Mouse (Mus musculus) kidney, postnatal 0 days (tissue): ENCODE results near the gene Olfr1436. TPM values are rescaled to one million over a fixed set of nuclear protein-coding genes. Genes with fewer than 3 reads are reported as not detected.
"Not testable (repeated sequence)": the region's sequence is repeated elsewhere in the genome, so short reads cannot be mapped to it uniquely, and the experiment has no call there.

ENCODE experiments used
- ATAC-seq: fragments of 200-750 bp; cut with Nextera tagmentation; replicated peaks from 2 replicates; pipeline ENCODE4 v1.8.0; 2017; ENCODE audit warnings: low read depth, moderate number of reproducible peaks, moderate TSS enrichment, moderate library complexity; ENCODE audit not compliant: low FRiP score
- DNase-seq: peaks from one replicate; pipeline ENCODE4 v3.0.0-alpha.2; 2016; ENCODE audit warnings: low spot score
- H3K27ac ChIP-seq: fragments of 300-500 bp; sonication (generic); 2 replicates; pipeline ENCODE4 v1.5.1; 2014; ENCODE audit warnings: mild to moderate bottlenecking
- H3K27me3 ChIP-seq: fragments of 300-500 bp; sonication (generic); 2 replicates; pipeline ENCODE4 v1.6.1; 2014; ENCODE audit warnings: low read length, mixed read lengths; ENCODE audit not compliant: insufficient read depth
- H3K36me3 ChIP-seq: fragments of 300-500 bp; sonication (generic); 2 replicates; pipeline ENCODE4 v1.6.1; 2014; ENCODE audit warnings: low read length, mixed read lengths; ENCODE audit not compliant: insufficient read depth
- H3K4me1 ChIP-seq: fragments of 300-500 bp; sonication (generic); replicated peaks from 2 replicates; pipeline ENCODE4 v1.6.1; 2014; ENCODE audit warnings: antibody characterized with exemption, low read length, mixed read lengths; ENCODE audit not compliant: insufficient read depth
- H3K4me2 ChIP-seq: fragments of 300-500 bp; sonication (generic); 2 replicates; pipeline ENCODE4 v1.6.1; 2014; ENCODE audit warnings: mild to moderate bottlenecking, low read length, moderate library complexity, mixed read lengths
- H3K4me3 ChIP-seq: fragments of 300-500 bp; sonication (generic); replicated peaks from 2 replicates; pipeline ENCODE4 v1.5.1; 2014; ENCODE audit warnings: low read depth, low read length
- H3K9ac ChIP-seq: fragments of 300-500 bp; sonication (generic); 2 replicates; pipeline ENCODE4 v1.6.1; 2014; ENCODE audit warnings: low read depth, low read length
- H3K9me3 ChIP-seq: fragments of 300-500 bp; sonication (generic); replicated peaks from 2 replicates; pipeline ENCODE4 v1.6.1; 2016; ENCODE audit warnings: low read length, inconsistent platforms, mixed read lengths
- CTCF ChIP-seq: IDR thresholded peaks from 2 replicates; pipeline ENCODE4 v1.5.1; 2016; ENCODE audit warnings: antibody characterized with exemption, low read depth, mild to moderate bottlenecking, moderate library complexity
- WGBS: fragments of 180-500 bp; shearing (Covaris S2); extraction: QIAGEN DNeasy Blood & Tissue Kit; methylation state at CpG from one replicate; pipeline ENCODE4 v1.1.7; 2014; 5-methylcytosine and 5-hydroxymethylcytosine counted together
- polyA plus RNA-seq: library from polyadenylated mRNA; unstranded; fragments of >200 nt; fragmentation: Nextera tagmentation; extraction: Ambion mirVana; gene quantifications from 2 replicates; pipeline ENCODE4 v1.2.1, GENCODE M21; 2015

The Olfr1436 gene
- not detected in 2 replicates for polyA plus RNA-seq

- not testable (repeated sequence) for H3K36me3 ChIP-seq, H3K27me3 ChIP-seq, H3K27ac ChIP-seq, ATAC-seq, H3K4me2 ChIP-seq, H3K9me3 ChIP-seq, H3K9ac ChIP-seq, H3K4me3 ChIP-seq, H3K4me1 ChIP-seq, DNase-seq
- 75% methylated on average over 1 of the region's 1 CpGs for WGBS
Measured at GRCm38 (mm10) chr19:12299030-12299429, at the start of gene Olfr1436. Olfr1436 (minus strand) TSS chr19:12299130.

- H3K4me2 ChIP-seq: no peak within 1 kb of the TSS
- no peak within 1 kb of the TSS for H3K4me3 ChIP-seq
- H3K27ac ChIP-seq: no peak within 1 kb of the TSS
- no peak for TF ChIP-seq CTCF
- no peaks in the 10 kb centered on the region for H3K9me3 ChIP-seq
- H3K27me3 ChIP-seq: no peaks in the 10 kb centered on the region
- no peak within 1 kb of the TSS for H3K9ac ChIP-seq
- 85% methylated on average over 3 of the region's 3 CpGs for WGBS
- DNase-seq (no peak), ATAC-seq (no peak)
- no peaks in the 10 kb centered on the region for H3K4me1 ChIP-seq
- no peaks in the 10 kb centered on the region for H3K36me3 ChIP-seq
Measured at GRCm38 (mm10) chr19:12335810-12336209, 36.9 kb upstream of the Olfr1436 start, which contains the start of gene Olfr1438-ps1. Olfr1438-ps1 (minus strand) TSS chr19:12335910.

- Histone ChIP-seq H3K36me3 (no peaks in the 10 kb centered on the region), H3K4me3 (no peak within 1 kb of the TSS), H3K4me1 (no peaks in the 10 kb centered on the region), H3K4me2 (no peak within 1 kb of the TSS), H3K9me3 (no peaks in the 10 kb centered on the region), H3K27ac (no peak within 1 kb of the TSS), H3K9ac (no peak within 1 kb of the TSS), H3K27me3 (no peaks in the 10 kb centered on the region)
- WGBS: 74% methylated on average over 2 of the region's 2 CpGs
- DNase-seq (no peak), ATAC-seq (no peak)
- no peak for TF ChIP-seq CTCF
Measured at GRCm38 (mm10) chr19:12325001-12325400, 26.1 kb upstream of the Olfr1436 start, which contains the start of gene Olfr1437. Olfr1437 (minus strand) TSS chr19:12325101.

GRCm38 (mm10) chr19:12292979-12293378 lies 6.0 kb downstream of the Olfr1436 start:
- Histone ChIP-seq H3K36me3 (no peaks in the 10 kb centered on the region), H3K9me3 (no peaks in the 10 kb centered on the region), H3K27me3 (no peaks in the 10 kb centered on the region), H3K27ac (no peak overlapping the region), H3K4me3 (no peak overlapping the region), H3K4me2 (no peak overlapping the region), H3K4me1 (no peaks in the 10 kb centered on the region), H3K9ac (no peak overlapping the region)
- TF ChIP-seq CTCF: no peak
- DNase-seq (no peak), ATAC-seq (no peak)

GRCm38 (mm10) chr19:12279554-12279953 lies 19.4 kb downstream of the Olfr1436 start, which contains the start of gene Olfr1434:
Olfr1434 (plus strand) TSS chr19:12279854.
- no peaks in the 10 kb centered on the region for H3K27me3 ChIP-seq
- no peak within 1 kb of the TSS for H3K9ac ChIP-seq
- ATAC-seq (no peak), DNase-seq (no peak)
- H3K36me3 ChIP-seq: no peaks in the 10 kb centered on the region
- no peaks in the 10 kb centered on the region for H3K9me3 ChIP-seq
- H3K27ac ChIP-seq: no peak within 1 kb of the TSS
- TF ChIP-seq CTCF: no peak
- no peak within 1 kb of the TSS for H3K4me3 ChIP-seq
- 57% methylated on average over 2 of the region's 2 CpGs for WGBS
- H3K4me2 ChIP-seq: no peak within 1 kb of the TSS
- H3K4me1 ChIP-seq: no peaks in the 10 kb centered on the region

GRCm38 (mm10) chr19:12260732-12261131 lies 38.2 kb downstream of the Olfr1436 start, which contains the start of gene Olfr235:
Olfr235 (plus strand) TSS chr19:12261032.
- ATAC-seq: no peak
- WGBS: 55% methylated on average over 1 of the region's 1 CpGs

More at GRCm38 (mm10) chr19:12260732-12261131, 38.2 kb downstream of the Olfr1436 start, which contains the start of gene Olfr235:
- Histone ChIP-seq H3K4me3 (no peak within 1 kb of the TSS), H3K9me3 (no peaks in the 10 kb centered on the region), H3K27me3 (no peaks in the 10 kb centered on the region), H3K9ac (no peak within 1 kb of the TSS), H3K4me1 (no peaks in the 10 kb centered on the region), H3K4me2 (no peak within 1 kb of the TSS), H3K36me3 (no peaks in the 10 kb centered on the region), H3K27ac (no peak within 1 kb of the TSS)
- TF ChIP-seq CTCF: no peak
- no peak for DNase-seq

Other genes with a start within 250 kb of the Olfr1436 start
- gene Olfr1424, start 236.4 kb downstream of the Olfr1436 start, polyA plus RNA-seq: not detected in 2 replicates
- not detected in 2 replicates for gene Olfr1425, start 221.4 kb downstream of the Olfr1436 start, polyA plus RNA-seq
- not detected in 2 replicates for gene Olfr1426, start 207.1 kb downstream of the Olfr1436 start, polyA plus RNA-seq
- not detected in 2 replicates for gene Olfr1427, start 195.8 kb downstream of the Olfr1436 start, polyA plus RNA-seq
- gene Olfr1428, start 183.2 kb downstream of the Olfr1436 start, polyA plus RNA-seq: not detected in 2 replicates
- gene Olfr76, start 175.9 kb downstream of the Olfr1436 start, polyA plus RNA-seq: not detected in 2 replicates
- gene Olfr1555-ps1, start 129.0 kb downstream of the Olfr1436 start, polyA plus RNA-seq: not detected in 2 replicates
- gene Olfr1431, start 98.5 kb downstream of the Olfr1436 start, polyA plus RNA-seq: not detected in 2 replicates
- not detected in 2 replicates for gene Olfr1432, start 66.5 kb downstream of the Olfr1436 start, polyA plus RNA-seq
- gene Olfr262, start 57.5 kb downstream of the Olfr1436 start, polyA plus RNA-seq: not detected in 2 replicates
- not detected in 2 replicates for gene Olfr235, start 38.1 kb downstream of the Olfr1436 start, polyA plus RNA-seq
- not detected in 2 replicates for gene Olfr1434, start 19.3 kb downstream of the Olfr1436 start, polyA plus RNA-seq
- gene Olfr1437, start 26.0 kb upstream of the Olfr1436 start, polyA plus RNA-seq: not detected in 2 replicates
- gene Olfr1438-ps1, start 36.8 kb upstream of the Olfr1436 start, polyA plus RNA-seq: not detected in 2 replicates
- not detected in 2 replicates for gene Olfr1440, start 88.1 kb upstream of the Olfr1436 start, polyA plus RNA-seq
- gene Olfr1441, start 118.3 kb upstream of the Olfr1436 start, polyA plus RNA-seq: not detected in 2 replicates
- not detected in 2 replicates for gene Pfpl, start 128.8 kb upstream of the Olfr1436 start, polyA plus RNA-seq
- gene Mpeg1, start 161.6 kb upstream of the Olfr1436 start, polyA plus RNA-seq: 0.56 and 0.74 TPM in 2 replicates
- 5.0 and 5.6 TPM in 2 replicates for gene Dtx4, start 202.3 kb upstream of the Olfr1436 start, polyA plus RNA-seq
- gene Fam111a, start 246.6 kb upstream of the Olfr1436 start, polyA plus RNA-seq: 10.7 and 14.6 TPM in 2 replicates